Mouse (Mus musculus): ENCODE data around the gene Srcin1.

GRCm38 (mm10) chr11:97542171-97543150 is 33.5 kb downstream of the Srcin1 start:
- no peak for TF ChIP-seq FLI1 (IDR thresholded peaks at IDR 0.05; ENCODE audit: low read length)
- TF ChIP-seq GATA1 (IDR thresholded peaks at IDR 0.05; ENCODE audit: borderline replicate concordance, low read length), result no peak
